Mouse (Mus musculus) G1E (cell line): ENCODE results near the gene Cyp2d40. TPM values are rescaled to one million over a fixed set of nuclear protein-coding genes. Genes with fewer than 3 reads are reported as not detected.
"Not testable (repeated sequence)": the region's sequence is repeated elsewhere in the genome, so short reads cannot be mapped to it uniquely, and the experiment has no call there.

Experiments
- ATAC-seq: 2 replicates; pipeline ENCODE4 v1.8.0; 2016; ENCODE audit warnings: mild to moderate bottlenecking; ENCODE audit not compliant: insufficient number of reproducible peaks, poor library complexity, low FRiP score, severe bottlenecking; ENCODE audit errors: extremely low read depth
- DNase-seq: peaks from one replicate; pipeline ENCODE4 v3.0.0; 2012; ENCODE audit warnings: low spot score
- H3K27me3 ChIP-seq: 2 replicates; pipeline ENCODE4 v1.6.1; 2012; ENCODE audit warnings: mild to moderate bottlenecking, low read length, inconsistent platforms; ENCODE audit not compliant: insufficient read depth
- H3K36me3 ChIP-seq: replicated peaks from 2 replicates; pipeline ENCODE3; 2012; ENCODE audit warnings: mild to moderate bottlenecking, inconsistent platforms
- H3K4me1 ChIP-seq: 2 replicates; pipeline ENCODE4 v1.6.1; 2012; ENCODE audit warnings: low read depth, low read length, inconsistent platforms, mixed read lengths; ENCODE audit not compliant: insufficient read depth
- H3K4me3 ChIP-seq: 2 replicates; pipeline ENCODE4 v1.5.1; 2012; ENCODE audit warnings: low read depth, mild to moderate bottlenecking, inconsistent platforms, low read length, moderate library complexity, mixed read lengths
- H3K9me3 ChIP-seq: replicated peaks from 2 replicates; pipeline ENCODE4 v1.6.1; 2012; ENCODE audit warnings: inconsistent platforms
- CTCF ChIP-seq: IDR thresholded peaks from 2 replicates; pipeline ENCODE4 v1.5.1; 2012; ENCODE audit warnings: low read depth, low read length, inconsistent platforms, mixed read lengths
- GATA1 ChIP-seq: IDR thresholded peaks from 2 replicates; pipeline ENCODE4 v1.6.1; 2012; ENCODE audit warnings: borderline replicate concordance, low read length, inconsistent platforms, mixed read lengths
- GATA2 ChIP-seq: IDR thresholded peaks from 2 replicates; pipeline ENCODE4 v1.6.1; 2012; ENCODE audit warnings: low read depth, low read length, inconsistent platforms, borderline replicate concordance
- POLR2AphosphoS5 ChIP-seq: IDR thresholded peaks from 2 replicates; pipeline ENCODE4 v1.6.1; 2012; ENCODE audit warnings: low read depth, low read length, inconsistent platforms; ENCODE audit not compliant: insufficient replicate concordance
- TAL1 ChIP-seq: conservative IDR thresholded peaks from 2 replicates; pipeline ENCODE4 v1.6.1; 2012; ENCODE audit warnings: low read depth, low read length, inconsistent platforms, mixed read lengths
- polyA plus RNA-seq: library from polyadenylated mRNA; stranded (reverse); fragments of >175 nt; gene quantifications from 2 replicates; pipeline ENCODE4 v1.2.3, GENCODE M21; 2012
- total RNA-seq, 2 experiments: library from RNA; stranded (forward) in 1 of 2; stranded (reverse) in 1 of 2; fragments of 200-1000 nt in 1 of 2; fragments of >200 nt in 1 of 2; fragmentation: Nextera tagmentation in 1 of 2; gene quantifications; 2 replicates each; pipeline ENCODE4 v1.2.3; 2014 to 2017

The Cyp2d40 gene
- total and polyA plus RNA-seq, 3 experiments = not detected

DNA sequence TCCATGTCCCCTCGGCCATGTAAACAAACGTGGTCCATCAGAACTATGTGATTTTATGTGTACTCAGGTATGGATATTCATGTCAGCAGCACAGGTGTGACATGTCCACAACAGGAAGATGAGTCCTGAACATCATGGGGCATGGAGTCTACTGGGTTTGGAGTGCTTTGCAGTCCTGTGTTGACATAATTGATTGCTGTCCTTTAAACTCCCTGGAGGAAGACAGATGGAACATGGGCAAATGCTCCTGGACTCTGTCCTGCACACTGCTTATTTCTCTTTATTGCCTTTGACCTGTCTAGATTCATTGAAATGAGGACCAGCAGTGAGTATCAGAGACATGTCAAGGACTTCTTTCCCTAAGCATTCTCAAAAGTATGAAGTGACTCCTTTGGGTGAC is 2.0 kb upstream of the Cyp2d40 start:
- DNase-seq (no peak), ATAC-seq (no peak)
- H3K36me3 ChIP-seq = no peaks in the 10 kb centered on the region
- H3K9me3 ChIP-seq = no peaks in the 10 kb centered on the region
- 0 out of 2 replicates have a peak, but pooled peaks cover 3% of the 10 kb centered on the region for H3K27me3 ChIP-seq
- H3K4me1 ChIP-seq = no peaks in the 10 kb centered on the region
- H3K4me3 ChIP-seq = no peak overlapping the region
- TF ChIP-seq POLR2AphosphoS5 (no peak), GATA2 (no peak), GATA1 (no peak), CTCF (no peak), TAL1 (no peak)

DNA sequence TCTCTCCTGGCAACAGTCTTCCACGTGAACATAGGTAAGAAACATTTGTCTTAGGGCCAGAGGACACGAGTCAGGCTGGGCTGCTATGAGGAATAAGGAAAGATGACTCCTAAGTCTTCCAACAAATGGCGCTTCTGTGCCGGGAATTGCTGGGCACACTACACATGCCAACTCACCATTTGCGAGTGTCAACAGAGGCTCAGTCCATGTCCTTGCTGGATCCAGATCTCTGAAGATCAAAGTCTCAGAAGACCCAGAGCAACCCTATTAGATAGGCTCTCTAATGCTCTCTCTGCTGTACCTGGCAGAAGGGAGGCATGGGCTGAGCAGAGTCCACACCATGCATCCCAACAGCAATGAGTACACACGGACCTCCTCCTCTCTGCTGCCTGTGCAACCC is 898 bp upstream of the Cyp2d40 start:
- DNase-seq (no peak), ATAC-seq (no peak)
- no peak overlapping the region for H3K4me3 ChIP-seq
- TF ChIP-seq TAL1 = no peak
- H3K4me1 ChIP-seq = no peaks in the 10 kb centered on the region
- H3K9me3 ChIP-seq = no peaks in the 10 kb centered on the region
- H3K27me3 ChIP-seq = 0 out of 2 replicates have a peak, but pooled peaks cover 3% of the 10 kb centered on the region
- H3K36me3 ChIP-seq = no peaks in the 10 kb centered on the region

DNA sequence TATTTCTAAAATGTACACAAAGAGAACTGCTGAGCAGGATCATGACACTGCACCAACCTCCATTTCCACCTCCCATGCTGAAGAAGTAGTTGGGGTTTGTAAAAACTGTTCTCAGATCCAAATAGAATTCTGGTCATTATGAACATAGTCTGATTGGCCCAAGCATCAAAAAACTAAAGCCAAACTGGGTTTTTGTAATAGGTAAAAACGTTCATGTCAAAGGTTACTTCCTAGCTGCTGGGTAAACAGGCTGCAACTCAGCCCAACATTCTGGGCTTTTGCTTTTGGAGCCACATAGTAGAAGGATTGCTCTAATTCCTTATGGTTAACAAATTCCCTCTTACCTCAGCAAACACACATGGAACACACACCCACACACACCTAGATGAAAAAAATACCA is 15.8 kb downstream of the Cyp2d40 start:
- H3K4me3 ChIP-seq = no peak overlapping the region
- no peaks in the 10 kb centered on the region for H3K9me3 ChIP-seq
- H3K27me3 ChIP-seq = no peaks in the 10 kb centered on the region
- no peaks in the 10 kb centered on the region for H3K4me1 ChIP-seq
- DNase-seq = no peak
- no peak for ATAC-seq
- TF ChIP-seq POLR2AphosphoS5 (no peak), TAL1 (no peak), GATA2 (no peak), CTCF (no peak)
- H3K36me3 ChIP-seq = no peaks in the 10 kb centered on the region

GRCm38 (mm10) chr15:82747516-82747915 is 16.5 kb downstream of the Cyp2d40 start:
- H3K9me3 ChIP-seq = no peaks in the 10 kb centered on the region
- H3K4me1 ChIP-seq = no peaks in the 10 kb centered on the region
- DNase-seq (no peak), ATAC-seq (no peak)
- no peak for TF ChIP-seq CTCF
- no peak for TF ChIP-seq GATA1
- no peak for TF ChIP-seq POLR2AphosphoS5
- no peak for TF ChIP-seq GATA2
- TF ChIP-seq TAL1 = no peak
- H3K36me3 ChIP-seq = no peaks in the 10 kb centered on the region
- H3K4me3 ChIP-seq = no peak overlapping the region
- no peaks in the 10 kb centered on the region for H3K27me3 ChIP-seq

GRCm38 (mm10) chr15:82733331-82733925 is 30.6 kb downstream of the Cyp2d40 start:
- not testable (repeated sequence) for H3K4me1 ChIP-seq, DNase-seq, H3K36me3 ChIP-seq, H3K27me3 ChIP-seq, H3K9me3 ChIP-seq, ATAC-seq, H3K4me3 ChIP-seq

Other genes with a start within 250 kb of the Cyp2d40 start
- not detected in 2 replicates for gene Cyp2d12, start 209.1 kb downstream of the Cyp2d40 start, total RNA-seq (2014; fragmentation: Nextera tagmentation)
- 0.11 TPM in 1 of 2 replicates, not detected in the other for gene Cyp2d12, start 209.1 kb downstream of the Cyp2d40 start, total RNA-seq (2017)
- not detected in 2 replicates for gene Cyp2d12, start 209.1 kb downstream of the Cyp2d40 start, polyA plus RNA-seq
- gene Cyp2d34, start 143.2 kb downstream of the Cyp2d40 start, total RNA-seq (2014; fragmentation: Nextera tagmentation) = not detected in 2 replicates
- 0.06 and 0.11 TPM in 2 replicates for gene Cyp2d34, start 143.2 kb downstream of the Cyp2d40 start, total RNA-seq (2017)
- gene Cyp2d34, start 143.2 kb downstream of the Cyp2d40 start, polyA plus RNA-seq = not detected in 2 replicates
- not detected in 2 replicates for gene Cyp2d26, start 30.1 kb upstream of the Cyp2d40 start, total RNA-seq (2014; fragmentation: Nextera tagmentation)
- 0.33 TPM in 1 of 2 replicates, not detected in the other for gene Cyp2d26, start 30.1 kb upstream of the Cyp2d40 start, total RNA-seq (2017)
- gene Cyp2d26, start 30.1 kb upstream of the Cyp2d40 start, polyA plus RNA-seq = not detected in 2 replicates
- gene Tcf20, start 223.7 kb upstream of the Cyp2d40 start, total RNA-seq (2014; fragmentation: Nextera tagmentation) = 126 and 146 TPM in 2 replicates
- gene Tcf20, start 223.7 kb upstream of the Cyp2d40 start, total RNA-seq (2017) = 116 and 128 TPM in 2 replicates
- gene Tcf20, start 223.7 kb upstream of the Cyp2d40 start, polyA plus RNA-seq = 24.2 and 26.1 TPM in 2 replicates